Mouse (Mus musculus): ENCODE measurements around the gene Mrpl23.

- TF ChIP-seq CTCF (IDR thresholded peaks at IDR 0.05; ENCODE audit: control insufficient read depth, insufficient read depth, insufficient replicate concordance, low read depth, low read length) (no peak), POLR2A (IDR thresholded peaks at IDR 0.05; ENCODE audit: control insufficient read depth, low read depth, low read length) (no peak)
These were observed 40.5 kb downstream of the Mrpl23 start for GRCm38 (mm10) chr7:142572992-142573391.
